Mouse (Mus musculus) liver, adult (tissue): ENCODE measurements around the gene Xxylt1.

ENCODE experiments used
- GATA4 ChIP-seq: IDR thresholded peaks from 2 replicates; pipeline ENCODE4 v1.6.1; 2014; ENCODE audit warnings: mild to moderate bottlenecking, low read length; ENCODE audit not compliant: insufficient replicate concordance

Xxylt1 gene

DNA sequence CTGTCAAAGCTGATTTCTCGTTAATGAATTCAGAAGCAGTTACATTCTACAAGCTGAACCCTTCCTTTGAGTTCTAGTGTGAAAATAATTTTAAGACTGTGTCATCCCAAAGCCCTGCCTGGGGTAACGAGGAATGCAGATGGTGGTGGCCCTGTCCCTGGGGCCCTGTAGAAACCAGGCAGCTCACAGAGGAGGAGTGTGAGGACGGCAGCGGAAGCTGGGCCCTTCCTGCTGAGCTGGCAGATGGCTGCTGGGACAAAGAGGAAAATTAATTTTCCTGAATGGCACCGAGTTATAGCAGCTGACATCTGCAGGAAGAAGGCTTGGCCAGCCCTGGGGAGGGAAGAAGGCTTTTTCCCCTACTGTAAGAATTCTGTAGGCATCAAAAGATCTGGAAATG is 88.7 kb downstream of the Xxylt1 start:
- no peak for TF ChIP-seq GATA4

DNA sequence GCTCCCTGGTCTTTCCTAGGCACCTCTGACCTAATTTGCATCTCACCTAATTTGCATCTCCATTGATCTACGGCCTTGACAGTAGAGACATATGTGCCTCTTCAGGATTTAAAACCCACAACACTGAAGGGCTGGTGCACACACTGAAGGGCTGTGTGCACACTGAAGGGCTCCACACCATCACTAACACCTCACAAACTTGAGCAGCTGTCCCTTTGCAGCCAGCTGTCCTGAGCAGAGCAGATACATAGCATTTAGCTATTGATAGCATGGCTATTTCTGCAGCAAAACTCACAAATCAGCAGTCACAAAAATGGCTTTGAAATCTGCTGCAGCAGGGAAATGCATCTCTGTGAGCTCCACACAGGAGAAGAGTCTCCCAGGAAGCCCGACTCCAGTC is 90.6 kb downstream of the Xxylt1 start:
- no peak for TF ChIP-seq GATA4

DNA sequence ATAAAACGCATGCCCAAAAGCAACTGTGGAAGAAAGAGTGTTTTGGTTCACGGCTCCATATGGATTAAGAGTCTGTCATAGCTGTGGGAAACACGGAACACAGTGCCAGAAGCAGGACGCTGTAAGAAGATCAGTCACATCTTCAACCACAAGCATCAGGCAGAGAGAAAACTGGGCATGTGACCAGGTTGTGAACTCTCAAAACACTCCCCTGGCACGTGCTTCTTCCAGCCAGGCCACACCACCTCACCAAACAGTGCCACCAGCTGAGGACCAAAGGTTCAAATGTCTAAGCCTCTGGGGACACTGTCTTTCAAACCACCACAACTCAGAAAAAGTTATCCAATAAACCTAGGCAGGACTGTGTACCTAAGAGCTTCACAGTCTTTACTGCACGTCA is 93.0 kb downstream of the Xxylt1 start:
- no peak for TF ChIP-seq GATA4

DNA sequence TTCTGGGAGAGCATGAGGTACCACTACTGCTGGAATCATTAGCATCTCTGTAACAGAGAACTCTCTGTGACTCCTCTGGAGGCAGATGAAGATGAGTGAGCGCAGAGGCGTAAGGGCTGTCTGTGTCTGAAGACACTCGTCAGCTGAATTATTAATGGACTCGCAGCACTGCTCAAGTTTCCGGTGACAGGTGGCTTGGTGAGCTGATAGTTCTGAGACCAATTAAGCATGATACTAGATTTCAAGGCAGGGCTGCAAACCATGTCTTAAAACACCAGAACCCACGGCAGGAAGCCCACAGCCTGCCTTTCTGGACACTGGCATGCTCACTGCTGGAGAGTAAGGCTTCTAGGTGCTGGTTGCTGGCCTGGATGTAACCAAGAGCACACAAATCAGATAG is 93.5 kb downstream of the Xxylt1 start:
- no peak for TF ChIP-seq GATA4

DNA sequence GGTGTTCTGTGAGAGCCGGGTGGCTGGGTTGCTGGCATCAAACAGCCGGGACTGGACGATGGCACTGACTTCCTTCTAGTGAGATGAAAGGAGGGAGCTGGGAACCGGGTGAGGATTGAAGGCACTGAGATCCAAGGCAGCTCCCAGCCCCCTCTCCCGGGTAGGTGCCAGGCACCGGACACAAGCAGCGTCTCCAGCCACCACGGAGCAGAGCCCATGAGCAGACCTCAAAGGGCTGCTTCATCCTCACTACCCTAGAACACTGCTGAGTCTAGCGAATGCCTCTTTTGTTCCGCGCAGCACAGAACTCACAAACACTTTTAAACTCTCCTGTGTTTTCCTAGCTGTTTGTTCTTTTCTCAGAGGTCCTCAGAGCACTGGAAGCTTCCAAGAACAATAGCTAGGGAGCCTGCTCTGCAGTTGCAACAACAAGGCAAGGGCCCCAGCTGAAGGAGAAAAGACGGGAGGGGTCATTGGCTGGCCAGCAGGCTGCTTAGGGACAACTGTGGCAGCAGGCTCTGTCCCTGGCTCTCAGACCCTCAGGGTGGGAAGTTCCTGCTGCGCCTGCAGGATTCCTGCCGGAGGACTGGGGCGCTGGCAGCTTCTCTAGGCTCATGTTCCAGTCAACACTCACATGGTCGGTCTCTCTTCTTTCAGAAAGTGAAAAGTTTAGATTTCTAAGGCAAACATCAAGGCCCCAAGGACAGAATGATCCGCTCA is 96.2 kb downstream of the Xxylt1 start:
- TF ChIP-seq GATA4, result no peak

DNA sequence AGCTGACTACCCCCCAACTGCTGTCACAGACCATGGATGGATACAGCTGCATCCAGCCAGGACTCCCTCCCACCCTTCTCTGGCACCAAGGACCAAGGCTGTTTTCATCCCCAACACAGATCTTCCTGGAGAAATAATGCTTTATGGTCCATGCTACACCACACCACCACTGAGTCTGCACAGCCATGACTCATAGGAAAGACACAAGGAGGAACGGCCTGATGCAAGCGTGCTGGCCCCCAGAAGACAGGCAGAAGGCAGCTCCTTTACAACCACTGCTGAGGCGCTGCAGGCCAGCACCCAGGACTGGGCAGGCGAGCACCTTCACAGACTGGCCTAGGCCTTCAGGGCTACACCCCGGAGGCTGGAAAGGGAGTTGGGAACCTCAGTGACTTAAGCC is 97.1 kb downstream of the Xxylt1 start:
- no peak for TF ChIP-seq GATA4

DNA sequence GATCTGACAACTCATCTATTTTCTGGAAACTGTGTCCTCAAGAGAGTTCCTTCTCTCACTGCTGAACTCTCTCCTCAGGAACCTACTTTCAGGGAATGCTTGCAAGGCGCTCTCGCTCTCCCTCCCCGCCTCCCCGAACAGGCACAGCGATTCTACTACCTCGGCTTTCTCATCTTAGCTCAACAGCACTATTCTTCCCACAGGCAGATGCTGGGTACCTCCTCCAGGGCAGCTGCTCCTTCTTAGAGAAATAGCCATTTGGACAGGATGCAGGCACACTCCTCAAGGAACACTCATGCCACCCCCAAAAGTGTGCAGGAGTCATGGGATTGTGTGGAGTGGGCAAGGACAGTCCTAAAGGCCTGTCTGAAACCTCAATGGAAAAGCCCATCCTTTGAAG is 97.5 kb downstream of the Xxylt1 start:
- TF ChIP-seq GATA4, result no peak

DNA sequence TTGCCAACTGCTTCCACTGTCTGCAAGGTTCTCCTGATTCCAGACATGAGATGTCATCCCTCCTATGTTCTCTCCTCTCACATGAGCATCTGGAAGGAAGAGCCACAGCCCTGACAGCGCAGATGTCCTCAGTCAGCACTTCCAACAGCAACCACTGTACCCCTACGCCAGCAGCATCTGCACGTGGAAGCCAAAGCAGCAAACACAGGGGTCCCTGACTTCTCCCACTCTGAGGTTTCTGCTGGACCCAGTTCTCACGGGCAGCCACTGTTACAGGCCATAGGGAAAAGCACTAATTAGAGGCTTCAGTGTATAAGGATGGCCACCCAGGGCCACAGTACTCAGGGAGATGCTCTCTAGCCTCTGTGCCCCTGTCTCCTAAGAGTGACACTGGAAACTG is 98.0 kb downstream of the Xxylt1 start:
- TF ChIP-seq GATA4, result no peak

DNA sequence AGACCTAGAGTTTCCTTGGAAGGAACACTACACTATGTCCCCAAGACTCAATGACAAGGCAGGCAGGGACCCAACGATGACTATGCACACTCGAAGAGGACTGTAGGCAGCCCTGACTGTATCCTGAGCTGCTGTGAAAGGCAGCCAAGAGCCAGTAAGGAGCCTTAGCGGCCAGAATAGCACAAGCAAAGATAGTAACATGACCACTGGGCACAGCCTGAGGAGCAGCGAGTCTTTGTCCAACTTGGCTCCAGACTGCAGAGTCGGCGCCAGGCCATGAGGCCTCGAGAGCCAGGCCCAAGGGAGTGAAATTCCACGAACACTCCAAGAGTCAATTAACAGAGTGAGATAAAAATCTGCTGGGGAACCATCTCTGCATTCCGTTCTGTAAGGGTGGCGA is 99.9 kb downstream of the Xxylt1 start:
- TF ChIP-seq GATA4, result no peak

DNA sequence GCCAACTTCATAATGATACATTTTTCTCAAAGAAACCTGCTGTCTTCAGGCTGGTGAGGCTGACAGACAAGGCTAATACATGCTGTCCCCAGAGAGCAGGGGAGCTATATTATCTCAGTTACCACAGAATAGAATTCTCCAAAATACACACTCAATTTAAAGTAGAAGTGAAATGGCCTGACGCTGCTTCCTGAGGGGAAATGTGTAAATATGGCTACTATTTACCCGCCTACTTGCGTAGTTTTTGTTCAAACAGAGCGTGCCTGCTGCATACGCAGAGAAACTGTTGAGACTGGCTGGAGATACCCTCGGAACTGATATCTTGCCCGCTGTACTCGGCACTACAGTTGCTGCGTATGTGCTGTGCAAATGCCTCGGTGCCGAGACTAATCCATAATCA is 101.3 kb downstream of the Xxylt1 start:
- TF ChIP-seq GATA4, result no peak

DNA sequence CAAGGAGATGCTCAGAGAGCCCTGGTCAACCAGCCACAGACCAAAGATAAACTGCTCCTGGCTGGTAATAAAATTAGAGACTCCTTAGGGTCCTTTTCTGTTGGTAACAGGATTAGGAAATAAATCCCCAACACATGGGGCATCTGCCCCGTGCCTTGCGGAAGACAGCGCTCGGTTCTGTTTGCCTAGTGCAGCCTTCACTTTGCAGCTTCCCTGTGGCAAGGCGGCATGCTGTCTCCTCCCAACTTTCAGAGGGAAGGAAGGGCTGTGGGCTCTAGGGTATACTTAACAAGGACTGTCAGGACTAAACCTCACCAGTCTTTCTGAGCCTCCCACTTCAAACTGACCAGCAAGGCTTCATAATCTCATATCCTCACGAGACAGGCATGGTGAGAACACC is 103.5 kb downstream of the Xxylt1 start:
- TF ChIP-seq GATA4, result no peak

DNA sequence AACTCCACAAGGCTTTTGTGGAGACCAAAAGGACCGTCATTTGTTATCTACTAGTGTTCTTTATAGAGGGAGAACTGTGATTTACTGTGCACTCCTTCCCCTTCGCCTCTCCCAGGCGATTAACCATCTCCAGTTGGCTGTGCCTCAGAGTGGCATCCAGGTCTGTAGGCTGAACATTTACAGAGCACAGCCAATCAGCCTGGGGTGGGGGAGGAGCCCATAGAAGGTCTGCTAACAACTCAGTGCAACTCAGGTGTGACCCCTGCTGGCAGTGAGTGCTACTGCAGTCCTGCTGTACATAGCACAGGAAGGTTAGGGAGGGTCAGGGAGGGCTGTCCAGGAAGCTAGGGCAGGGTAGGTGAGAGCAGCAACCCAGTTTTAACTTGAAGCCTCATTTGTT is 104.0 kb downstream of the Xxylt1 start:
- TF ChIP-seq GATA4, result peak; percentile 39; the same call in 1 of the 2 replicates

DNA sequence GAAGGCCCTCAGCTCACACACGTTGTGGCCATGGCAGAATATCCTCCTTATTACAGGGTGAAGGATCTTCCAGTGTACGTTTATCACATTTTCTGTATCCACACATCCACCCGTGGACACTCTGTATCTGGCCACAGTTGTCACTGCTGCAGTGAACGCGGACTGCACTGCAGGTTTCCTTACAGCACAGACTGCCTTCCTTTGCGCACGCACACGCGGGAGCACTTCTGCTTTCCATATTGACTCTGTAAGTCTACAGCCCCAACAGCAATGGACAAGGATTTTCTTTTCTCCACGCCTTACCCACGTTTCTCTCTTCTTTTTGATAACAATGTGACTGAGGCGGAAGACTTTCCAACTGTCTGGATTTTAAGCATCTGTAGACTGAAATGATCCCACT is 106.7 kb downstream of the Xxylt1 start:
- TF ChIP-seq GATA4, result no peak

DNA sequence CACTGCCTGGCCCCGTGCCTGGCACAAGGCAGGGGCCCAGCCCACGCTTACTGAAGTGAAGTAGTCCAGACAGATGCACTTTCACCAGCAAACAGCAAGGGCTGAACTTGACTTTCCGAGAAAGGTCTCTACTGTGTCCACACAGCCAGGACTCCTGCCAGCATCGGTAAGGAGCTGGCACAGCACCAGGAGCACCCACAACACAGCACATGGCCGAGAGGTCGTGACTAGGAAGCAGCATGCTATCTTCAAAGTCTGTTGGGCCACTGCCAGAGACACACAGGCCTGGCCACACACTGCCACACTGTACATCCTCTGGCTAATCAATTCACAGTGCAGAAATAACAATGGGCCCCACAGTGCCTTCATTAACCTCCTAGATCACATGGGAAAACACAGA is 107.8 kb downstream of the Xxylt1 start:
- peak; percentile 87; the same call in 1 of the 2 replicates for TF ChIP-seq GATA4

DNA sequence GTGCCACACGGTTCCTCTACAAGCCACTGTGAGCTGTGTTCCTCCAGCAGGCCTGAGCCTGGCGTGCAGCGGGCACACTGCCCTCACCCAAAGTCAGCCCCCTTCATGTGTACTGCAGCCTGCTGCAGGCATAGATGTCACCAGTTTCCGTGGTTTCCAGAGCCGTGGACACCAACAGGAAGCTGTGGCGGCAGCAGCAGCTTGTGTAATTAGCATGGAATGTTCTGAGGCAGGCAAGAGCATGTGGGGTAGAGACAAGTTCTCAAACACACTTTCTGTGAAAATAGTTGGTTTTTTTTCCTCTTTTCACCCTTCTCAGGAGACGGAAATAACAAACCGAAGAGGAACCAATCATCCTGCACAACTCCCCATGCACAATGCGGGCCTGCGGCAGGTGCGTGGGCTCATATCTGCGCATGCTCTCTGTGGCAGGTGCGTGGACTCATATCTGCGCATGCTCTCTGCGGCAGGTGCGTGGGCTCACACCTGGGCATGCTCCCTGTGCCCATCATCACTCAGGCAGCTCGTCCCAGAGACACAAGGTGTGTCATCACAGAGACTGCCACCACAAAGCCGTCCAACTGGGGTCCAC is 109.2 kb downstream of the Xxylt1 start:
- no peak for TF ChIP-seq GATA4

DNA sequence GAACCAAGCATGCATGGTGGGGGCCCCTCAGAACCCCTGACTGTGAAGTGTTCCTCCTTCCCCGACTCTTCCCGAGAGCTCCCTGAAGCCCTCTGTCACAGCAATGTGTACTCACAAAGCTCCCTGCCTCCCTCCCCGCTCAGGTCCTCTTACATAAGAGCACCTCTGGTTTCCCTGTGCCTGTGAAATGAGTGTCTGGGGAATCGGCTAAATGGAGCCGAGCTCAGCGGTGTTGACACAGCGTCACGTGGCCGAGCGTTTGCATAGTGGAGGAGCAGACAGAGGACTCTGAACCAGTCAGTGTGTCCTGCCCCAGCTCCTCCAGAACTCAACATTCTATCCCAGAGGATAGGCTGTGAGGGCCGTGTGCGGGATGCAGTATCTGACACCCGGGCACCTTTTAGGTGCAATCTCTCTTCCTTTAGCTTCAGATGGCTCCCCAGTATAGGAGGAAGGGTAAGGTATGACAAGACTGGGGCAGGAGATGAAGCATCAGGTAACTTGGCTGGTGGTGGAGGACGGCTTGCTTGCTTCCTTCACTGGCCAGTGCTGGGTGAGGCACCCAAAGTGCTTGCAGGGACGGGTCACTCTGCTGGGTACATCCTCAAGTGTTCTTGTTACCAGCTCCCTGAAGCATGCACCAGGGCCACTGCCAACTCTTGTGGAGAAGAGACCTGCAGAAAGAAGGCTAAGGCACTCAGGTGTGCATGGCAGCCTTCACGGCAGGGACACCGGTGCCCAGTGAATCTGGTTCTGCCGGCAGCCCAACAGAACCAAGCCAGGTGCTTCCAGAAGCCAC is 111.8 kb downstream of the Xxylt1 start:
- TF ChIP-seq GATA4, result no peak
